26 mouse cellular contexts compared by ENCODE assay signal in genomic region chr4:91094382-91094781, GRCm38 (mm10).
"Had no signal": no experiment of that assay in that cellular context is flagged by ENCODE, and none has a peak within 500 bp of the region (broad histone marks: within the 10 kb centered on the region; RNA-seq: fewer than 3 reads in every experiment).

No protein-coding gene starts in this region.

- H3K4me1 ChIP-seq: heart, embryonic 13.5 days; hindbrain, embryonic 15.5 days; kidney, embryonic 15.5 days; limb, embryonic 13.5 days; limb, embryonic 15.5 days; liver, embryonic 13.5 days had no signal

- DNase-seq: gastrocnemius, adult 2 months; gastrocnemius, postnatal 14 days; gastrocnemius, postnatal 36 days; heart, adult 11 months; heart, adult 2 months; heart, postnatal 14 days; heart, postnatal 36 days; kidney, adult 11 months; kidney, adult 2 months; kidney, adult 9 months; kidney, postnatal 14 days; kidney, postnatal 36 days; layer of hippocampus, postnatal 36 days; left cerebral cortex, postnatal 4 days; liver, embryonic 13.5 days had no signal

- H3K36me3 ChIP-seq: heart, embryonic 13.5 days; heart, embryonic 15.5 days; hindbrain, embryonic 13.5 days; hindbrain, embryonic 15.5 days; kidney, embryonic 15.5 days; limb, embryonic 13.5 days; limb, embryonic 15.5 days; liver, embryonic 13.5 days had no signal

- H3K9me3 ChIP-seq: heart, embryonic 13.5 days; heart, embryonic 15.5 days; hindbrain, embryonic 13.5 days; hindbrain, embryonic 15.5 days; kidney, embryonic 15.5 days; limb, embryonic 13.5 days; limb, embryonic 15.5 days; liver, embryonic 13.5 days had no signal

- H3K9ac ChIP-seq: heart, embryonic 13.5 days; heart, embryonic 15.5 days; hindbrain, embryonic 13.5 days; hindbrain, embryonic 15.5 days; kidney, embryonic 15.5 days; limb, embryonic 13.5 days; limb, embryonic 15.5 days; liver, embryonic 13.5 days had no signal

- H3K27ac ChIP-seq: gastrocnemius, adult 2 months; heart, adult 2 months; heart, embryonic 13.5 days; heart, embryonic 15.5 days; hindbrain, embryonic 13.5 days; hindbrain, embryonic 15.5 days; hindbrain, postnatal 0 days; kidney, embryonic 15.5 days; kidney, postnatal 0 days; limb, embryonic 13.5 days; limb, embryonic 15.5 days; liver, embryonic 13.5 days had no signal

- H3K4me3 ChIP-seq: gastrocnemius, adult 2 months; heart, adult 2 months; heart, embryonic 13.5 days; heart, embryonic 15.5 days; hindbrain, embryonic 13.5 days; hindbrain, embryonic 15.5 days; kidney, embryonic 15.5 days; limb, embryonic 13.5 days; limb, embryonic 15.5 days; liver, embryonic 13.5 days had no signal

- H3K27me3 ChIP-seq: heart, embryonic 13.5 days; heart, embryonic 15.5 days; hindbrain, embryonic 13.5 days; hindbrain, embryonic 15.5 days; kidney, embryonic 15.5 days; limb, embryonic 13.5 days; limb, embryonic 15.5 days; liver, embryonic 13.5 days had no signal

- ATAC-seq: hindbrain, postnatal 0 days; intestine, embryonic 16.5 days had no signal

- H3K4me2 ChIP-seq: heart, embryonic 11.5 days; heart, embryonic 13.5 days; heart, embryonic 15.5 days; hindbrain, embryonic 13.5 days; hindbrain, embryonic 15.5 days; kidney, embryonic 15.5 days; limb, embryonic 13.5 days; limb, embryonic 15.5 days; liver, embryonic 13.5 days had no signal
